Mouse (Mus musculus): ENCODE results near the gene Akr1cl.
"Not testable (repeated sequence)": the region's sequence is repeated elsewhere in the genome, so short reads cannot be mapped to it uniquely, and the experiment has no call there.

Gene Akr1cl

DNA sequence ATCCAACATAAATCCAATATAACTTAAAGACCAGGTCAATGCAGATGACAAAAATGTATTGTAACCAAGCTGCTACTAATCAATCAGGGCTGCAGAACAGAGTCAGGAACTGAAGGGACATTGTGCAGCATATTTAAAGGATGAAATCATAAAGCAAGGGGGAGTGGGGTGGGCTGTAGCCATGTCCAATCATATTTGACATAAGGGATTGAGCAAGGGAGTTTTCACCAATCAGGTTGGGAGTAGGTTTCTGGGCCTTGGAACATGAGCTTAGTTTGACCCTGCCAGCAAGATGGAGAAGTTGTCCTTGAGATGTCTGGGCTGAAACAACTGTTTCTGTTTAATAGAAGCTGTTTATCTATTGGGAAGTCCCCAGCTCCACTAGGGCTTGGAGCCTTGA lies at the start of gene Akr1cl:
Gene Akr1cl (minus strand): TSS at position 119 of the 400 bp plus-strand sequence.
- no peak for DNase-seq

- DNase-seq, result no peak
These were observed 49.6 kb upstream of the Akr1cl start, which contains the start of gene Crygb for GRCm38 (mm10) chr1:65082188-65082587. Gene Crygb (minus strand): TSS chr1:65082288.

- no peak for DNase-seq
These were observed 43.0 kb upstream of the Akr1cl start for GRCm38 (mm10) chr1:65075607-65076006.

DNA sequence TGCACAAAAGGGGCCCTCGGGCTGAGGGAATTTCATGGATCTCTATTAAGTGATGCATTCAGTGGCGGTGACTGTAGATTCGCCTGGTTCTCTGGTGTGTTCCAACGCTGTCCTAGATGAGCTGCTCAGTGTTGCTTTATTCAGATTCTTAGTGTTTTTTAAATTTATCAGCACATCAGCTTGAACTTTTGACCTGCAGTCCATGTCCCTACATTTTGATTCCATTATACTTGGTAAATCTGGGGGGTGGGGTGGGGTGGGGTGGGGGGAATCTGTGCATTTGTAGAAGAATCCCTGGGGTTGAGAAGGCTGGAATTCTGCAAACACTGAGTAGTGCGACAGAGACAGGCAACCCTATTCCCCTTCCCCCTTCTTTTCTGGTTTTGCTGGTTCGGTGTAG lies 41.0 kb upstream of the Akr1cl start, which contains the start of gene Crygc:
Gene Crygc (minus strand): TSS at position 101 of the 400 bp plus-strand sequence.
- no peak for DNase-seq

- DNase-seq, result no peak
These were observed 35.3 kb upstream of the Akr1cl start for GRCm38 (mm10) chr1:65067842-65068241.

DNA sequence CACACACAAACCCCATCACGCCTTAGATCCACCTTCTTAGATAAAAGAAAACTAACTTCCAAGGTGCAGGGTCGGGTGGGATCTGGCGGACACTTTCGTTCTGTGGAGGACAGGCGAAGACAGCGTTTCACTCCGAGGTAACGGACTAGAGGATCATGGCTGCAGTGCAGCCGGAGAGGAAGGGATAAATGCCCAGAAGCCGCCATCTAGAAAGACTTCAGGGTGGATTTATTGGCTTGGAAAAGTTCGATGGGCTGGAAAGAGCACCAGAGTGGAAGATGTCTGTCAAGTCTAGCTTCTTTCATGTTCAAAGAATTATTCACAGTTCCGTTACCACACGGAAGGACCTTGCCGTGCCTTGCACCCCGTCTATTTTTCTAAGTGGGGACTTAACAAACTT lies 31.6 kb upstream of the Akr1cl start:
- no peak for DNase-seq

- DNase-seq, result no peak
These were observed 30.8 kb upstream of the Akr1cl start, which contains the start of gene Crygd for GRCm38 (mm10) chr1:65063352-65063751. Gene Crygd (minus strand): TSS chr1:65063452.

DNA sequence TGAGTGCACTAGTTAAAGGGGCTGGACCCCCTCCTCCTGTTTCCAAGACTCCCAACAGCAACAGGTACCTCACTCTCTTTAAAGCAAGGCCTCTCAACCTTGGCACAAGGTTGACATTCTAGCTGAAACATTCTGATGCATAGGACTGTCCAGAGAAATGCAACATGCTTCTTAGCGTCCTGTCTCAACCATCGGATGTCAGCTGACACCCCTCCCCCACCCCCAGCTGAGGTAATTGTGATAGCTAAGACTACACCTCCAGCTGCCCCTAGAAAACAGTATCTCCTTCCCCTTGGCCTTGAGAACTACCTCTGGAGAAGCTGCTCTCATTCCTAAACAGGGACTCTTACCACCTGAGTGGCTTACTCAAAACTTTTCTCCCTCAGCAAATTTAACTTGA lies 19.6 kb upstream of the Akr1cl start:
- DNase-seq, result no peak

GRCm38 (mm10) chr1:65051696-65052095 lies 19.1 kb upstream of the Akr1cl start:
- no peak for DNase-seq

DNA sequence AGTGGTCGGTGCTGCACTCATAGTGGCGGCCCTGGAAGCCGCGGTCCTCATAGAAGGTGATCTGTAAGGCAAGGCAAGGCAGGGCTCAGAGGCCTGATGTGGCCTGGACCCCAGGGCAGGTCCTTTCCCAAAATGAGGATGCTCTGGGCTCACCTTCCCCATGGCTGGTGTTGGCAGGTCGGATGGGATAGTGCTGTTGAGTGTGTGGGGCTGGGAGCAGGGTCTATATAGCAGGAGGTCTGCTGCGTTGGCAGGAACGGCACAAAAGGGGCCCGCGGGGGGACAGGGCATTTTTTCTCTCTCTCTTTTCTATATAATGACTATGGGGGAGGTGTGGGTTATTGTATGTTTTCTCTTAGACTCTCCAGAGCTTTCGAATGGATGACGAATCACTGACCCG lies 18.4 kb upstream of the Akr1cl start, which contains the start of gene Cryge:
Gene Cryge (minus strand): TSS at position 198 of the 400 bp plus-strand sequence.
- not testable (repeated sequence) for DNase-seq

DNA sequence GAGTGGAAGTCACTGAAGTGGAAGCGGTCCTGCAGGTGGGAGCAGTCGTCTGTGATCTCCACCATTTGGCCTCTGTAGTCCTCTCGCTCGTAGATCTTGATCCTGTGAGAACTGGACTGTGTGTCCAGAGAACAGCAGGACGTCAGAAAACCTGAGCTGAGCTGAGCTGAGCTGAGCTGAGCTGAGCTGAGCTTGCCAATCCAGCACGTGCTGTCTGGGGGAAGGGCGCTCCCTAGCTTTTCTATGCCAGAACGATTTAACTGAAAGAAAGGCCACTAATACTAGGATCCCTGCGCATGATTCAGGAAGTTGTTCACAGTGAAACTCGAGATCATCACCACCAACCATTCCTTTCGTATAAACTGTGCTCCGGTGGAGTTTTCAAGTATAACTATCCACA lies 16.2 kb upstream of the Akr1cl start:
- no peak for DNase-seq

DNA sequence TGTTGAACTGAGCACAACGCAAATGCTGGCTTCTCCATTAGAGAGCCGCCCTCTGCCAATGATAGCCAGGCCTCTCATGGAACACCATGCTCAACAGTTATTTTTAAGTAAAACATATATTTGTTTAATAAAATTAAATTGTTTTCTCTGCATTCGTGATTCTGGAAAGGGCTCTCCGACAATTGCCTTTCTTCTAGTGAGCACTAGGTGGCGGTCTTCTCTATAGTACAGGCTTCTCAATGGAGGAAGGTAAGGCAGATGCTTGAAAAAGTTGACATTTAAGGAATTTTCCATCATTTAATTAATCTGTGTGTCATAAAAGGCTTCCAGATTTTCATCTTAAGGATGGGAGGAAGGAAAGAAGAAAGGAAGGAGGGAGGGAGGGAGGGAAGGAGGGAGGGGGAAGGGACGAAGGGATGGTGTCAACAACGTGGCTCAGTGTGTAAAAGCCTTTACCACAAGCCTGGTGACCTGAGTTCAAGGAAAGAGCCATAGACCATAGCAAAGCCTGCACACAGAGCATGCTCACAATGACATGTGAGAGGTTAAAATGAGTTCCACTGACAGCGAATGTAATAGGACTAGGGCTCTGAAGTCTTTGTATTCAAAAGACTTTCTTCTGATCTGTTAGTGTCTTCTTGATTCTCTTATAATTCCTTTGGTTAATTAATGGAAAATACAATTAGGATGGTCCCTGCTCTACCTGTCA lies 14.0 kb upstream of the Akr1cl start:
- no peak for DNase-seq

- DNase-seq, result no peak
These were observed 10.9 kb upstream of the Akr1cl start for GRCm38 (mm10) chr1:65043433-65043832.

- DNase-seq, result no peak
These were observed 9.3 kb upstream of the Akr1cl start for GRCm38 (mm10) chr1:65041837-65042236.

DNA sequence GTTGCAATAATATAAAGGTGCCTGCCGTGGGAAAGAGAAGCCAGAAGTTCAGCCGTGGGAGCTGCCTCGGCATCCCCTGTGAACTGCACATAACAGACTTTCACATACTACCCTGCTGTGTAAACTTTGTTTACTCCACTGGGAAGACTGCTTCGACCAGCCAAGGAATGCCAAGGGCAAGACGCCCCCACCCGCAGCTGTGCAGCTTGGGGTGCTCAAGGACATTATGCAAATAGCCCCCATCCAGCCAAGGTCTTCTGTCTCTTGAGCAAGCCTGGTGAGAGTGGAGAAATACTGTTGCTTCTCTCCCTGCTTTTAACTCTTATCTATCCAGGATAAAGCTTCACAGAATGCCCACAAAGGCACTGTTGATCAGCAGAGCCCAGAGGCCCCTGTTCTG lies 8.2 kb upstream of the Akr1cl start:
- no peak for DNase-seq

- no peak for DNase-seq
These were observed 7.1 kb upstream of the Akr1cl start for GRCm38 (mm10) chr1:65039679-65040078.

DNA sequence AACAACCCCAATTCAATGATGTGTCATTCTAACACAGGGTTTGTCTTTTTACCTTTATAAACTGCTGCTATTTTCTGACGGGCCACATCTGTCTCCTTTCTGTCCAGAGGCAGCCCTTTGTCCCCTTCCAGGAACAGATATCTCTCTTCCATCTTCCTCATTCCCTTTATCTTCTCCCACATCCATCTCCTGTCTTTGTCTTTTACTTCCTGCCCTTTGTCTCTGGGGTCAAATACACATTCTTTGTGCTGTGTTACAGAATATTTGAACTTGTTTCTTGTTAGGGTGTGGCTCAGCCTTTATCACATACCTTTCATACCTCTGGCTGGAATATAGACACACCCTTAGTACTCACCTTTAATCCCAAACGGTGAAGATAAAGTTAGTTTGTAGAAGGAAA lies 5.0 kb upstream of the Akr1cl start:
- no peak for DNase-seq

DNA sequence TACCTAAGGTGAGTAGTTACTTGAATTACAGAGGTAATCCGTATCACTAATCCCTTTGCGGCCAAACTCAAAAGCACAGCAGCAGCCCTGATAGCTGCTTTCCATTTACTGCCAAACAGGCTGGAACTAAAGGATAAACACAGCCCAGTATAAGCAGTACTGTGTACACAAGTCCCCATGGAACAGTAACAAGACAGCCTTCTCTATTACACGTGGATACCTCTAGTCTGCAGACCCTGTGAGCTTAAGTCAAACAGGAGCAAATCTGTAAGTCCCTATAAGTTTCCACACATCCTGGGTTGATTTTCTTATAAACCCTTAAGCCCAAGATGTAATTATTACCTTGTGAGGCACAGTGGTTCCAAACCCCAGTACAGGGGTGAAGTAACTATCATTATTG lies 3.0 kb upstream of the Akr1cl start:
- DNase-seq, result no peak

DNA sequence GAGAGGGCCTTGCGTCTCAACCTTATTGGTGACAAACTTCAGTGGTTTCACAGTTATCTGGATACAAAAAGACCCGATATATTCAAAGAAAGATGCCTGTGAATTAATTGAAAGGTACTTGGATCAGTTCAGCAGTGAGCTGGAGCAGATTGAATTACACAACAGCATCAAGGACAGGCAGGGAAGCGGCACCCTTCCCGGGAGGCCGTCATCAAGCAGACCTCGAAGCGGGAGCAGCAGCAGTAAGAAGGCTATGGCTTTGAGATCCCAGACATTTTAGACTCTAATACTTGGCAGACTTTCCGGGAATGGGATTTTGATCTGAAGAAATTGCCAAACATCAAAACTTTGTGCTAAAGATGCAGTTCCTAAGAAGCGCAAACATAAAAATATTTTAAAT lies 4.4 kb downstream of the Akr1cl start:
- no peak for DNase-seq

GRCm38 (mm10) chr1:65012726-65013125 lies 19.8 kb downstream of the Akr1cl start:
- DNase-seq, result no peak

GRCm38 (mm10) chr1:65010153-65010552 lies 22.4 kb downstream of the Akr1cl start:
- DNase-seq, result peak; percentile 50

- no peak for DNase-seq
These were observed 27.0 kb downstream of the Akr1cl start for GRCm38 (mm10) chr1:65005575-65005974.

GRCm38 (mm10) chr1:65004526-65004925 lies 28.0 kb downstream of the Akr1cl start:
- DNase-seq, result no peak

DNA sequence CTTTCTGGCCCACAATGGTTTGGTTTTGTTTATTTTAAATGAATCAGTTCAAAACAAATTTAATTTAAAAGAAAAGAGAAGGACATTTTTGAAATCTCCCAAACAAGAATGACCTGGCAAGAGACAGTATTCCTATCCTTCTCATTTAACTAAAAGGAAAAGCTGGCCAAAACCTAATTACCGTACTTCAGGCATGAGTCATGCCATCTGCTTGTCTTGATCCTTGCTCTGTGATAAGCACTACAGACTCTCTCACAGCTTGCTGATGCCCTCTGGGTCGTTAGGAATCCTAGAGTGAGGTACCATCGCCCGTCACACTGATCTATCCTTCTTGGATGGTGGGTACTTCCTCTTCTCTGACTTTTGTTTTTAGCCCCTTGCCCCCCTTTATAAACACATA lies 39.4 kb downstream of the Akr1cl start:
- DNase-seq, result no peak

GRCm38 (mm10) chr1:64988176-64988575 lies 44.4 kb downstream of the Akr1cl start:
- no peak for DNase-seq
